Mouse (Mus musculus) forebrain, postnatal 0 days (tissue): ENCODE measurements at regions not wholly inside any gene's neighbourhood (a gene's known extent, or its start where the extent isn't known, plus 50 kb on each side); places are given as distances from the start of the nearest gene placed in this dataset.

Experiments used
- ATAC-seq: fragments of 200-750 bp; cut with Nextera tagmentation; 2 replicates; pipeline ENCODE4 v1.8.0; 2017; ENCODE audit warnings: mild to moderate bottlenecking, moderate library complexity
- DNase-seq: peaks from one replicate; pipeline ENCODE4 v3.0.0-alpha.2; 2015
- H3K27ac ChIP-seq: fragments of 300-500 bp; sonication (generic); 2 replicates; pipeline ENCODE4 v1.5.1; 2014; ENCODE audit warnings: low read depth, mild to moderate bottlenecking, antibody characterized with exemption, low read length, moderate library complexity, mixed read lengths
- H3K27me3 ChIP-seq: fragments of 300-500 bp; sonication (generic); 2 replicates; pipeline ENCODE4 v1.6.1; 2014; ENCODE audit warnings: mild to moderate bottlenecking, low read length, mixed read lengths; ENCODE audit not compliant: insufficient read depth
- H3K36me3 ChIP-seq: fragments of 300-500 bp; sonication (generic); 2 replicates; pipeline ENCODE4 v1.6.1; 2014; ENCODE audit warnings: mild to moderate bottlenecking, moderate library complexity; ENCODE audit not compliant: insufficient read depth
- H3K4me1 ChIP-seq: fragments of 300-500 bp; sonication (generic); 2 replicates; pipeline ENCODE4 v1.6.1; 2014; ENCODE audit warnings: antibody characterized with exemption; ENCODE audit not compliant: insufficient read depth
- H3K4me2 ChIP-seq: fragments of 300-500 bp; sonication (generic); 2 replicates; pipeline ENCODE4 v1.6.1; 2014; ENCODE audit warnings: low read depth, mild to moderate bottlenecking, moderate library complexity
- H3K4me3 ChIP-seq: fragments of 300-500 bp; sonication (generic); 2 replicates; pipeline ENCODE4 v1.5.1; 2014; ENCODE audit warnings: low read depth, low read length, mixed read lengths
- H3K9ac ChIP-seq: fragments of 300-500 bp; sonication (generic); 2 replicates; pipeline ENCODE4 v1.6.1; 2014; ENCODE audit warnings: mild to moderate bottlenecking
- H3K9me3 ChIP-seq: fragments of 300-500 bp; sonication (generic); 2 replicates; pipeline ENCODE4 v1.6.1; 2016; ENCODE audit warnings: low read length
- CTCF ChIP-seq: sonication (generic); IDR thresholded peaks from 2 replicates; pipeline ENCODE4 v1.5.1; 2016; ENCODE audit warnings: antibody characterized with exemption, control low read depth, low read depth
- WGBS: fragments of 180-500 bp; shearing (Covaris S2); extraction: QIAGEN DNeasy Blood & Tissue Kit; methylation state at CpG from one replicate; pipeline ENCODE4 v1.1.7; 2014; 5-methylcytosine and 5-hydroxymethylcytosine counted together

DNA sequence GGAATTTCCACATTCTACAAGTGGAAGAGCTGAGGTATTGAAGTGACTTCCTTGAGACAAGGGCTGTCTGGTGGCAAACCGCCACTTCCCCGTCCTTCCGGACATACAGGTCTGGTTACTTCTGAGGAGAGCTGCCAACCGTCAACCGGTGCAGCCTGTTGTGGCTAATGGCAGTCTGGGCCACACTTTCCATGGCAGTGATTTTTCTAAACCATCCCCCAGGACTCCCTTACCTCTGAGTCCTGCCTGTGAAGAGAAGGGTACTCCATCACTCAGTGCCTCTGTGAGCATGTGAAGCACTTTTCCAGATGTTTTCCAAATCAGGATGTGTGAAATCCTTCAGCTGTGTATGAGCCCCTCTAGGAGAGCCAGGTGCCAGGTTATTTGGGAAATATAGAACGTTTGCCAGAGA lies 95.3 kb upstream of the Tgfbr2 start:
- H3K36me3 ChIP-seq: no peaks in the 10 kb centered on the region
- ATAC-seq: no peak
- no peak for DNase-seq
- H3K9me3 ChIP-seq: no peaks in the 10 kb centered on the region
- H3K9ac ChIP-seq: no peak overlapping the region
- H3K4me2 ChIP-seq: no peak overlapping the region
- H3K27ac ChIP-seq: no peak overlapping the region
- no peaks in the 10 kb centered on the region for H3K4me1 ChIP-seq
- WGBS: 78% methylated on average over 6 of the region's 6 CpGs
- TF ChIP-seq CTCF: no peak
- H3K27me3 ChIP-seq: no peaks in the 10 kb centered on the region
- H3K4me3 ChIP-seq: no peak overlapping the region

DNA sequence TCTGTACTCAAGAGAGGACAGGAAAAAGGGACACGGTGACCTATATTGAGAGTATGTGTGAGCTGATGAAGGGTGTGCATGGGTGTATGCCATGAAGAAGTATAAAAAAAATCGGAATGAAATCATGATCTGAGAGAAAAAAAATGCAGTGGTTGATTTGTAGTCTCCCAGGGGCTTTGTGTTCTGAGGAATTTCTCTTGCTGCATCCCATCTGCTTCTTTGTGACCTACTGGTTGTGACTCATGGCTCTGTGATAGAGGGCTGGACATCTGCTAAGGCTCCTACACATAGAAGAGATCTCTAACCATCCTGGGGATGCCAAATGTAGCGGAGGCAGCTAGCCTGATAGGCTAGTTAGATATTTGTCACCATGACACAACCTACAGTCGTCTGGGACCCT lies 92.3 kb upstream of the Tgfbr2 start:
- H3K9ac ChIP-seq: no peak overlapping the region
- H3K4me3 ChIP-seq: no peak overlapping the region
- no peak overlapping the region for H3K4me2 ChIP-seq
- no peak overlapping the region for H3K27ac ChIP-seq
- no peak for TF ChIP-seq CTCF
- DNase-seq: no peak
- 90% methylated on average over 4 of the region's 4 CpGs for WGBS
- no peaks in the 10 kb centered on the region for H3K9me3 ChIP-seq
- H3K36me3 ChIP-seq: no peaks in the 10 kb centered on the region
- no peak for ATAC-seq
- H3K27me3 ChIP-seq: no peaks in the 10 kb centered on the region
- no peaks in the 10 kb centered on the region for H3K4me1 ChIP-seq

DNA sequence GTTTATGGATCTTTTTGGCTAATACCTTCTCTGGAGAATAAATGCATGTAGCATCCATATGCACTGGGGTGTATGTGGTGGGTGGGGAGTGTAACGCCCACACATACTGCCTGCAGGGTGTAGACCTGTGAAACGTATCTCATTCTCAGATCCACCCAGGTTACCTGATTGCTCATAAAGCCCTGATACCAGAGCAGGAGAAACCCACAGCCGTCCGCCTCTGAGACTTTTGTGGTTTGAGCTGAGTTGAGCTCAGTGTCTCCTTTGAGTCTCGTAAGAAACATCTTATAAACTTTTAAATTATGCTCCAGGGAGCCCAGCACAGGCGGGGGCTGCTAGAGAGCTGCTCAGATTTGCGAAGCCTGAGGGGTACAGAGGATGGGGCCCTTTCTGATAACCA lies 88.7 kb upstream of the Tgfbr2 start:
- Histone ChIP-seq H3K4me3 (no peak overlapping the region), H3K9me3 (no peaks in the 10 kb centered on the region), H3K4me1 (no peaks in the 10 kb centered on the region), H3K27me3 (no peaks in the 10 kb centered on the region), H3K9ac (no peak overlapping the region), H3K4me2 (no peak overlapping the region), H3K36me3 (no peaks in the 10 kb centered on the region), H3K27ac (no peak overlapping the region)
- TF ChIP-seq CTCF: no peak
- 87% methylated on average over 7 of the region's 7 CpGs for WGBS
- DNase-seq (no peak), ATAC-seq (no peak)

DNA sequence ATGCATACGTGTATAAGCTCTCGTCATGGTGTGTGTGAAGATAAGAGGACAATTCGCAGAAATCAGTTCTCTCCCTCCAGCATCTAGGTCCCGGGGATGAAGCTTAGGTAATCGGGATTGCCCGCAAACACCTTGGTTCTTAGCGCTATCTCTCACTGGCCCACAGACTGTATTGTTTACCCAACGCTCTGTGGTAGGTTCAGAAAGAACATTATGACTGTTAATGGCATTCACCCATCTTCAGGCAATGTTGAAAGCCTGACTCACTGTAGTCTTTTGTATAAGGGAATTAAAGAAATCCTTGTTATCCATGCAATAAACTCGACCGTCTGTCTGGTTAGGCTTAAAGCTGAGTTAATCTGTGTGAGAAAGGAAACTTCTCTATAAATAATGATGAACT lies 84.4 kb upstream of the Tgfbr2 start:
- Histone ChIP-seq H3K4me3 (no peak overlapping the region), H3K36me3 (no peaks in the 10 kb centered on the region), H3K9me3 (0 out of 2 replicates have a peak, but pooled peaks cover 5% of the 10 kb centered on the region), H3K27ac (no peak overlapping the region), H3K9ac (no peak overlapping the region), H3K27me3 (no peaks in the 10 kb centered on the region), H3K4me1 (no peaks in the 10 kb centered on the region), H3K4me2 (no peak overlapping the region)
- ATAC-seq: no peak
- no peak for TF ChIP-seq CTCF
- 68% methylated on average over 10 of the region's 10 CpGs for WGBS
- DNase-seq: no peak

DNA sequence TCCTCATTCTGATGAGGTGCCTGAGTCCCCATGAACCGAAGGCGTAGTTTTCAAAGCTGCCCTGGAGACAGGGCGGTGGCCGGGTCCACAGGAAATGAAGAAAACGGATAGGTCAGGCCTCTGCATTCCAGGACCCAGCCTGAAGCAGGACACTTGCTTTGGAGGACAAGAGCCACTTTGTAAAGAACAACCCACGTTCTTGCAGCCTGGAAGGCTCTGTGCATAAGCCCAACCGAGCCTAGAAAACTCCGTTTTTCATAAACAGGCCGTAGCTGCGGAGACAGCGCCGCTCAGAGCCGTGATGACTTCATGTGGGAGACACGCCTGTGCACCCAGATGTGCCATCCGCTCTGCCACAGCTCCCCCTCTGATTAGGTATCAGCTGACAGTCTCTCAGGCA lies 78.4 kb upstream of the Tgfbr2 start:
- H3K4me2 ChIP-seq: no peak overlapping the region
- 89% methylated on average over 15 of the region's 15 CpGs for WGBS
- no peak for DNase-seq
- H3K27ac ChIP-seq: no peak overlapping the region
- 0 out of 2 replicates have a peak, but pooled peaks cover 5% of the 10 kb centered on the region for H3K9me3 ChIP-seq
- no peaks in the 10 kb centered on the region for H3K4me1 ChIP-seq
- H3K9ac ChIP-seq: no peak overlapping the region
- no peak for TF ChIP-seq CTCF
- no peaks in the 10 kb centered on the region for H3K36me3 ChIP-seq
- no peak for ATAC-seq
- H3K4me3 ChIP-seq: no peak overlapping the region
- no peaks in the 10 kb centered on the region for H3K27me3 ChIP-seq

DNA sequence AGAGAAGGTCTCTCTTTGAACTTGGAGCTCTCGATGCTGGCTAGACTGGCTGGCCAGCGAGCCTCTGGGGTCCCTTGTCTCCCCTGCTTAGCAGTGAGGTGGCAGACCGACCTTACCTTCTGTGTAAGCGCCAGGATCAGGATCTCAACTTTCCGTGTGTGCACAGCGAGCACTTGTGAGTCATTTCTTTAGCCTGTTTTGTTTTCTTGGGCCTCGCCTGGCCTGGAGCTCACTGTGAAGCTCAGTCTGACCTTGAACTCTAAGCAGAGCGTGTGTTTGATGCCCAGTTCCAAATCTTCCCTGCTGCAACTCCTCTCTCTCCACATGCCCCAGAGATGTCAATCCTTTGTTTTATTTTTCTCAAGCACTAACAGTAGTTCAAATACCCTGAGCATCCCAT lies 77.6 kb upstream of the Tgfbr2 start:
- no peak overlapping the region for H3K27ac ChIP-seq
- H3K4me1 ChIP-seq: no peaks in the 10 kb centered on the region
- DNase-seq: no peak
- H3K4me2 ChIP-seq: no peak overlapping the region
- H3K9ac ChIP-seq: no peak overlapping the region
- no peaks in the 10 kb centered on the region for H3K27me3 ChIP-seq
- TF ChIP-seq CTCF: no peak
- no peak overlapping the region for H3K4me3 ChIP-seq
- no peaks in the 10 kb centered on the region for H3K36me3 ChIP-seq
- WGBS: 85% methylated on average over 8 of the region's 8 CpGs
- no peak for ATAC-seq
- H3K9me3 ChIP-seq: 0 out of 2 replicates have a peak, but pooled peaks cover 5% of the 10 kb centered on the region

DNA sequence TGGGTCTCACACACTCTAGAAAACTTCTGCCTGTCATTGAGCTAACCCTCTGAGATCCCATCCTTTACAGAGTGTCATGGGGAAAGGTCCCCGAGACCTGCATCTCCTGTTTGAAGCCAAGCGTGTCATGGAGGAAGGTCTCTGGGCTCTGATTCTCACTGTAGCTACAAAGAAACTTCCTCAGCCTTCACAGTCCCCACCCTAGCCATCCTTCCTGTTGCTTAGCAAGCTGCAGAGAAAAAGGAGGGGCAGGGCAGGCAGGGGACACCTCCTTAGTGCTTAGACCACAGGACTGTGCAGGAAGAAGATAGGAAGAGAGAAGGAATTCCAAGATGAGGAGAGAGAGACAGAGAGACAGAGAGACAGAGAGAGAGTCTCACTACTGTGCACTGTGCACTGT lies 74.6 kb upstream of the Tgfbr2 start:
- Histone ChIP-seq H3K27ac (no peak overlapping the region), H3K27me3 (no peaks in the 10 kb centered on the region), H3K9me3 (no peaks in the 10 kb centered on the region), H3K9ac (no peak overlapping the region), H3K4me3 (no peak overlapping the region), H3K4me1 (no peaks in the 10 kb centered on the region), H3K4me2 (no peak overlapping the region), H3K36me3 (no peaks in the 10 kb centered on the region)
- DNase-seq: no peak
- WGBS: 85% methylated on average over 2 of the region's 2 CpGs
- TF ChIP-seq CTCF: no peak
- no peak for ATAC-seq

DNA sequence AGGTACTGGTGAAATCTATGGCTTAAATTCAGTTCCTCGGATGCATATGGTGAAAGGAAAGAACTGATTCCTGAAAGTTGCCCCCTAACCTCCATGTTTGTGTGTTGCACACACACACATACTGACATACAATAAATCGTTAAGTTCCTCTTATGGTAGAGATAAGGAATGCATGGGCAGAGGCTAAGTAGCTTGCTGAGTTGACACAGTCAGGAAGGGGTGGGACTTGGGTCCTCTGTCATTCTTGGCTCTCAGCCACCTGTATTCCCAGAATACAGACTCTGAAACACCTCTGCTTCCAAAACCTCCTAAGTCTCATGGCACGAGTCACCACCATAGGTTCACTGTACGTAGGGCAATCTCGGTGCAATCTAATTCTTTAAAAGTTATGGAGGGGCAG lies 70.0 kb upstream of the Tgfbr2 start:
- H3K9me3 ChIP-seq: no peaks in the 10 kb centered on the region
- DNase-seq: no peak
- no peak overlapping the region for H3K27ac ChIP-seq
- H3K4me3 ChIP-seq: no peak overlapping the region
- ATAC-seq: no peak
- H3K9ac ChIP-seq: no peak overlapping the region
- H3K4me2 ChIP-seq: no peak overlapping the region
- no peak for TF ChIP-seq CTCF
- no peaks in the 10 kb centered on the region for H3K27me3 ChIP-seq
- H3K4me1 ChIP-seq: no peaks in the 10 kb centered on the region
- no peaks in the 10 kb centered on the region for H3K36me3 ChIP-seq
- 77% methylated on average over 5 of the region's 5 CpGs for whole genome bisulfite sequencing
